Mouse (Mus musculus): ENCODE measurements around the gene Cd200r4.

DNA sequence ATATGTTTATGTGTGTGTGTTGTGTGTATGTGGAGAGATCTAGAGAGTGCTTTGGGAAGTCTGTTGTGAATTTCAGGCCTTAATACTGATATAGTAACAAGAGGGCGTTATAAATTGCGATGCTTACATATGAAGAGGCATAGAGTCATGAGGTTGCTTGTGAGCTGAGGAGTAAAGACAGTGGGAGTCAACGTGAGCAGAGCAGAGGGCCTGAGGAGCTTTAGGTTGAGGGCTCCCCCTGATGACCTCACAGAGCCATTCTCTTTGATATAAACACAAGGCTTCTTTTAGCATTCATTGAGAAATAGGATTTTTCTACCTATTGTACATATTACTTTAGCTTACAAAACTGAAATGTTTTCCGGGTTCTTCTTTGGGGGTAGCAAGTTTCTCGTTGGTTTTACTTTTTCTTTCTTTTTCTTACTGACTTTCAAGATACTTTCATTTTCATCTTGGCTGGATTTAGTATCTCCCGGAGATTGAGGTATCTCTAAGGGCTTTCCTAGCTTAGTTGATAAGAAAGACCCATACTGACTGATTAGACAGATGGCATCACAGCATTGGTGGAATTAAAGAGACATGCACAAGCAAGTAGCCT, 1.0 kb downstream of the Cd200r4 start:
- TF ChIP-seq CTCF (IDR thresholded peaks at IDR 0.05; ENCODE audit: low read depth, low read length) (no peak), EP300 (IDR thresholded peaks at IDR 0.05; ENCODE audit: insufficient read depth, low read depth, low read length) (no peak), POLR2A (IDR thresholded peaks at IDR 0.05; ENCODE audit: insufficient read depth, low read length) (no peak)
